Mouse (Mus musculus): Measurements from ENCODE around the gene Lipa.

GRCm38 (mm10) chr19:34523106-34523725 lies 4.1 kb downstream of the Lipa start:
- TF ChIP-seq CTCF (IDR thresholded peaks at IDR 0.05; ENCODE audit: low read depth): no peak
- TF ChIP-seq EP300 (IDR thresholded peaks at IDR 0.05; ENCODE audit: low read depth): no peak

Measured in liver, embryonic 14.5 days (tissue).